Mouse (Mus musculus): ENCODE measurements around the gene Trim9.

The Trim9 gene

GRCm38 (mm10) chr12:70214281-70214680, 133.1 kb downstream of the Trim9 start:
- no peak for DNase-seq (ENCODE audit: low read depth, low spot score)

GRCm38 (mm10) chr12:70213601-70214000, 133.8 kb downstream of the Trim9 start:
- peak; percentile 62 for DNase-seq (ENCODE audit: low read depth, low spot score)

- DNase-seq (ENCODE audit: low read depth, low spot score): no peak
Observed at GRCm38 (mm10) chr12:70212501-70212900, 134.9 kb downstream of the Trim9 start.

GRCm38 (mm10) chr12:70208214-70208613, 139.2 kb downstream of the Trim9 start:
- DNase-seq (ENCODE audit: low read depth, low spot score): no peak

GRCm38 (mm10) chr12:70204433-70204832, 143.0 kb downstream of the Trim9 start:
- no peak for DNase-seq (ENCODE audit: low read depth, low spot score)

- DNase-seq (ENCODE audit: low read depth, low spot score): no peak
Observed at GRCm38 (mm10) chr12:70201926-70202529, 145.4 kb downstream of the Trim9 start.

- DNase-seq (ENCODE audit: low read depth, low spot score): no peak
Observed at GRCm38 (mm10) chr12:70196341-70196740, 151.1 kb downstream of the Trim9 start.

GRCm38 (mm10) chr12:70195426-70195825, 152.0 kb downstream of the Trim9 start:
- DNase-seq (ENCODE audit: low read depth, low spot score): no peak
